Mouse (Mus musculus): ENCODE measurements around the gene Lipk. TPM values are rescaled to one million over a fixed set of nuclear protein-coding genes. Genes with fewer than 3 reads are reported as not detected.

Lipk gene
- polyA plus RNA-seq, 1 experiment from 2014 or later = not detected

DNA sequence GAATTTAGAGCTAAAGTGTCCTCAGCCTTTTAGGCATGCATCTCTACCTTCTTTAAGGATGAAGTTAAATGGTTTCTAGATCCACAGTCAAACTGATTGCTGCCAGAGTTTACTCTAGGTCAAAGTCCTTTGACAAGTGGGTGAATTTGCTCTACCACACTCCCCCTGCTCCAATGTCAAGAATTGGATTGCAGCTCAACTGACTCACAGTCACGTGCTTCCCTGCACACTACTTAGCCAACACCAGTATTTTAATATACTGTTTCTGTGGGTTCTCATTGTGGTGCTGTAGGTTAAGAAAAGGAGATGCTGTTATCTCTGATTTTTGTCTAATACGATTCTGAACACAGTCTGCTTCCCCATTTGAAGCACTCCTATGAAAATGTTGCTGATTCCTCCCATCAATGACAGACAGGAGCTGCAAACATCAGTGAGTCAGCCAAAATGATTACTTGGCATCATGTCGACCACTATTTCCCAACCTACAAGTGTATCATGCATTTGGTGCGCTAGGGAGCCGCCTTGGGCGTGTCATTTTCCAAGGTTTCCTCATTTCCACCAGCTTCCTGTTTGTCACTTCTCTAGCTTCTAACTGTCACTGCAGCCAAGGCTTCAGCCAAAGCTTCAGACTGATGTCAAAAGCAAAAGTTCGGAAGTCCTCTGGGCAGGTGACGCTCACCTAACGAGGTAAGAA is 58.8 kb downstream of the Lipk start, which contains the start of gene Lipn:
Lipn (plus strand) TSS at position 580 of the 694 bp plus-strand sequence.
- Histone ChIP-seq H3K4me2 (no peak within 1 kb of the TSS), H3K36me3 (no peaks in the 10 kb centered on the region), H3K9ac (no peak within 1 kb of the TSS), H3K4me1 (replicated peaks) (no peaks in the 10 kb centered on the region), H3K27me3 (no peaks in the 10 kb centered on the region), H3K27ac (replicated peaks) (no peak within 1 kb of the TSS), H3K9me3 (no peaks in the 10 kb centered on the region), H3K4me3 (no peak within 1 kb of the TSS)
- 90% methylated on average over 9 of the region's 9 CpGs for WGBS
- no peak for ATAC-seq (ENCODE audit: low FRiP score, low read depth)

DNA sequence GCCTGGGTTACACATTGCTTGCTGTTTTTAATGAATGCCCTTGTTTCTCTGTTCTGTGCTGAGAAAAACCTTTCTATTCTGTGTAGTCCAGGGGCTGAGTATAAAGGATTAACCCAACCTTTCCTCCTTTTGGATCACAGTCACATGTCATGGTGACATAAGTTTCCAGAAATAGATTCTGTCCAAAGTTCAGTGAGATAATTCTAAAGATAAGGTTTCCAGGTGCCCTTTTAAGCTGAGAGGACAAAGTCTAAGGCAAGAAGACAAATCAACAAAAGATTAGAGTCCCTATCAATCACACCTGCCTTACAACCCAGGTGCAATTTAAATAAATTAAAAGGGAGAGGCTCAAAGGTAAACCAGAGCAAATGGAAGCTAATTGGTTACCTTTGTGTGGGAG is 66.1 kb downstream of the Lipk start:
- H3K4me1 ChIP-seq (replicated peaks) = no peaks in the 10 kb centered on the region
- H3K4me3 ChIP-seq = no peak overlapping the region
- H3K9ac ChIP-seq = no peak overlapping the region
- H3K4me2 ChIP-seq = no peak overlapping the region
- no peak overlapping the region for H3K27ac ChIP-seq (replicated peaks)
- ATAC-seq (ENCODE audit: low FRiP score, low read depth) = no peak
- H3K27me3 ChIP-seq = no peaks in the 10 kb centered on the region
- H3K9me3 ChIP-seq = no peaks in the 10 kb centered on the region
- no peaks in the 10 kb centered on the region for H3K36me3 ChIP-seq

DNA sequence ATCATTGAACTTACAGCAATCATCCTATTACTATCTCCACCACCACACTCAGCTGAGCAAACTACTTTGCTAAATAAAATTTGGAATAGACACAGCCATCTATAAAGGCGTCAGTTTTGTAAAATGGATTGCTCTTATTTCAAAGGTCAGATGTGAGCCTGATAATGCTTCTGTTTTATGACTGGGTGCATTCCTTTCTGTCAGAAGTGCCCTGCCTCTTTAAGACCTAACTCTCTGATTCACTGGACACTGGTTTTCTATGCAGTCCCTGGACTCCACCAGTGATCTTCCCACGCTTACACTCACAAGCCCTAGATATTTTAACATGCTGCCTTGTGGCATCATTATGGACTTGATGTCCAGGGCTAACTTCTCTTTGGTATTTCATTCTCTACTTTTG is 70.0 kb downstream of the Lipk start:
- no peak for ATAC-seq (ENCODE audit: low FRiP score, low read depth)
- no peaks in the 10 kb centered on the region for H3K9me3 ChIP-seq
- H3K4me1 ChIP-seq (replicated peaks) = no peaks in the 10 kb centered on the region
- H3K9ac ChIP-seq = no peak overlapping the region
- H3K36me3 ChIP-seq = no peaks in the 10 kb centered on the region
- WGBS = 85% methylated on average over 2 of the region's 2 CpGs
- H3K27ac ChIP-seq (replicated peaks) = no peak overlapping the region
- no peaks in the 10 kb centered on the region for H3K27me3 ChIP-seq
- no peak overlapping the region for H3K4me2 ChIP-seq
- H3K4me3 ChIP-seq = no peak overlapping the region

DNA sequence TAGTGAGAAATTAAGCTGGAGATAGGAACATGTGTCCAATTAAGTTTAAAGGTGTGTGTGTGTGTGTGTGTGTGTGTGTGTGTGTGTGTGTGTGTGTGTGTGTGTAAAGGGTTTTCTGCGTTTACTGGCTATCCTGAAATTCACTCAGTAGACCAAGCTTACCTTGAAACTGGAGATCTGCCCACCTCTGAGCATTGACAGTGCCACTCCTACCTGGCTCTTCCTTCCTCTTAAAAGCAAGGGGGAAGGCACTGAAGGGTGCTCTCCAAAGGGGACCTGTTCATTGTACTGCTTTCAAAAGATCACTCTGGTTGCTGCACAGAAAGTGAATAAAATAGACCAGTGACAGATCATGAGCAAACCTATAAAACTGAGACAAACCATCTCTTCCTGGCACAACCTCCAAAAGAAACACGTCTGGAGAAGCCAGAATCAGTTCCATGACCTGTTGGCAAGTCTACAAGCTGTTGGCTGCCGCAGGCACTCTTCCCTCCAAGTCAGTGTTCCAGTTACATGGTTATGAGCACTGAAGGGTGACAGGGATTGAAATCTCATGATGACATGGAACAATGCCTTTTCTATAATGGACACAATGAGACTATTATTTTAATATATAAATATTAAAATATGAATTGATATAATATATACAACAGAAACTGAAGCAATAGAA is 81.1 kb downstream of the Lipk start:
- H3K4me3 ChIP-seq = no peak overlapping the region
- H3K27me3 ChIP-seq = no peaks in the 10 kb centered on the region
- no peak overlapping the region for H3K4me2 ChIP-seq
- no peaks in the 10 kb centered on the region for H3K9me3 ChIP-seq
- H3K9ac ChIP-seq = no peak overlapping the region
- ATAC-seq (ENCODE audit: low FRiP score, low read depth) = no peak
- H3K4me1 ChIP-seq (replicated peaks) = no peaks in the 10 kb centered on the region
- no peak overlapping the region for H3K27ac ChIP-seq (replicated peaks)
- 78% methylated on average over 3 of the region's 3 CpGs for WGBS
- no peaks in the 10 kb centered on the region for H3K36me3 ChIP-seq

DNA sequence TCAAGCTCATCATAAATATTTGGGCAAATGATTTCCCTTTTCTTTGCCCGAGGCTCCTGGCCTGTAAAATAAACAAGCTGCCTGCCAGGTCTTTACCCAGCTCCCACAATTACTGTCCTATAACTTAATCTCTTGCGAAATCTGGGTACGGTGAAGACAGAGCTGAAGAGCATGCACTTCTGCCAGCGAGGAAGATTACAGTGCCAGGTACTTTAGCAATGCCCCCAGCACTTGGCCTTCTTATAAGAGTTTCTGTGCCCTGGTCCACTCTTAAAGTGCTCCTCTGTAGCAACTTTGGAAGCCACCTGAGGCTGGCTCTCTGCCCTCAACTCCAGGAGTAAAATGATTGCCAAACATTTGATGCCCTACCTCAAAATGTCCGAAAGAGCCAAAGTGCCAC is 87.3 kb downstream of the Lipk start:
- 91% methylated on average over 5 of the region's 5 CpGs for whole genome bisulfite sequencing
- H3K4me1 ChIP-seq (replicated peaks) = no peaks in the 10 kb centered on the region
- H3K27me3 ChIP-seq = no peaks in the 10 kb centered on the region
- no peak overlapping the region for H3K4me3 ChIP-seq
- H3K36me3 ChIP-seq = no peaks in the 10 kb centered on the region
- no peak overlapping the region for H3K9ac ChIP-seq
- no peak for ATAC-seq (ENCODE audit: low FRiP score, low read depth)
- no peak overlapping the region for H3K4me2 ChIP-seq
- no peaks in the 10 kb centered on the region for H3K9me3 ChIP-seq
- no peak overlapping the region for H3K27ac ChIP-seq (replicated peaks)

DNA sequence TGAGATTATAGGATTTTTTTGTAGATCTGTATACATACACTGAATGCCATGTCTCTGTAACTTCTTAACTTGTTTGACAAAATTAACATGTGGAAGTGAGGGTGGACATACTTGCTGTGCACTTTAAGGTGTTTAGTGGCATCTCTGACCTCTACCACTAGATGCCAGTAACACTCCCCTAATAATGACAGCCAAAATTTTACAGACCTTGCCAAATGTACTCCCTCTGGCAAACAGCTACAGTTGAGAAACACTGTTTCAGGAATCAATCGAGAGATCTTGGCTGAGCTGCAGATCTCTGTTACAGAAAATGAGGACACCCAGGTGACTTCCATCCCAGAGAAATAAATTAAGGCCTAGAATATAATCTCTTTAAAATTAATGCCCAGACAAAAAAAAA is 88.1 kb downstream of the Lipk start:
- Histone ChIP-seq H3K27ac (replicated peaks) (no peak overlapping the region), H3K27me3 (no peaks in the 10 kb centered on the region), H3K4me1 (replicated peaks) (no peaks in the 10 kb centered on the region), H3K4me2 (no peak overlapping the region), H3K9me3 (no peaks in the 10 kb centered on the region), H3K4me3 (no peak overlapping the region), H3K9ac (no peak overlapping the region), H3K36me3 (no peaks in the 10 kb centered on the region)
- ATAC-seq (ENCODE audit: low FRiP score, low read depth) = no peak
- WGBS = 80% methylated on average over 1 of the region's 1 CpGs

Small RNA genes lying within 50 kb of the gene (microRNA-seq; reads per million reads assigned to microRNA genes)
- gene Gm23334 = not detected

Other genes starting within 250 kb of the Lipk start
- gene Lipo3, start 246.3 kb upstream of the Lipk start, polyA plus RNA-seq (2015; fragmentation: Nextera tagmentation; extraction: Ambion mirVana) = 11.6 and 13.0 TPM in 2 replicates
- 0.07 TPM in 1 of 2 replicates, not detected in the other for gene Lipo1, start 220.8 kb upstream of the Lipk start, polyA plus RNA-seq (2015; fragmentation: Nextera tagmentation; extraction: Ambion mirVana)
- gene Lipf, start 47.1 kb upstream of the Lipk start, polyA plus RNA-seq (2015; fragmentation: Nextera tagmentation; extraction: Ambion mirVana) = not detected in 2 replicates
- not detected in 2 replicates for gene Lipn, start 59.1 kb downstream of the Lipk start, polyA plus RNA-seq (2015; fragmentation: Nextera tagmentation; extraction: Ambion mirVana)
- gene Lipm, start 92.6 kb downstream of the Lipk start, polyA plus RNA-seq (2015; fragmentation: Nextera tagmentation; extraction: Ambion mirVana) = not detected in 2 replicates
- gene Ankrd22, start 157.8 kb downstream of the Lipk start, polyA plus RNA-seq (2015; fragmentation: Nextera tagmentation; extraction: Ambion mirVana) = not detected in 2 replicates
- gene Stambpl1, start 183.9 kb downstream of the Lipk start, polyA plus RNA-seq (2015; fragmentation: Nextera tagmentation; extraction: Ambion mirVana) = 21.0 and 24.0 TPM in 2 replicates
- gene Acta2, start 247.3 kb downstream of the Lipk start, polyA plus RNA-seq (2015; fragmentation: Nextera tagmentation; extraction: Ambion mirVana) = 18.3 and 19.2 TPM in 2 replicates